Mouse (Mus musculus): ENCODE results near the gene Gm21767.
"Not testable (repeated sequence)": the region's sequence is repeated elsewhere in the genome, so short reads cannot be mapped to it uniquely, and the experiment has no call there.

Gene Gm21767

GRCm38 (mm10) chrY:13941438-13941837, at the start of gene Gm21767:
Gene Gm21767 (plus strand): TSS chrY:13941738.
- DNase-seq (ENCODE audit: low read depth) = not testable (repeated sequence)
